Mouse (Mus musculus) megakaryocyte, adult 5-6 weeks (primary cell): ENCODE measurements around the gene Polr3gl. TPM values are rescaled to one million over a fixed set of nuclear protein-coding genes. Genes with fewer than 3 reads are reported as not detected.

Experiments used
- ATAC-seq: 2 replicates; pipeline ENCODE4 v1.8.0; 2016; ENCODE audit warnings: mild to moderate bottlenecking, inconsistent platforms; ENCODE audit not compliant: poor library complexity, severe bottlenecking
- total RNA-seq, 2 experiments: library from RNA; stranded (forward) in 1 of 2; stranded (reverse) in 1 of 2; fragments of 153-499, 151-499 nt in 1 of 2; fragments of 221-1000, 200-1000 nt in 1 of 2; gene quantifications; 2 replicates each; pipeline versions ENCODE4 v1.2.3 to v1.2.4; 2015 to 2017

The Polr3gl gene
- total RNA-seq, 2 experiments from 2014 or later, result 22.8 to 45.6 TPM

DNA sequence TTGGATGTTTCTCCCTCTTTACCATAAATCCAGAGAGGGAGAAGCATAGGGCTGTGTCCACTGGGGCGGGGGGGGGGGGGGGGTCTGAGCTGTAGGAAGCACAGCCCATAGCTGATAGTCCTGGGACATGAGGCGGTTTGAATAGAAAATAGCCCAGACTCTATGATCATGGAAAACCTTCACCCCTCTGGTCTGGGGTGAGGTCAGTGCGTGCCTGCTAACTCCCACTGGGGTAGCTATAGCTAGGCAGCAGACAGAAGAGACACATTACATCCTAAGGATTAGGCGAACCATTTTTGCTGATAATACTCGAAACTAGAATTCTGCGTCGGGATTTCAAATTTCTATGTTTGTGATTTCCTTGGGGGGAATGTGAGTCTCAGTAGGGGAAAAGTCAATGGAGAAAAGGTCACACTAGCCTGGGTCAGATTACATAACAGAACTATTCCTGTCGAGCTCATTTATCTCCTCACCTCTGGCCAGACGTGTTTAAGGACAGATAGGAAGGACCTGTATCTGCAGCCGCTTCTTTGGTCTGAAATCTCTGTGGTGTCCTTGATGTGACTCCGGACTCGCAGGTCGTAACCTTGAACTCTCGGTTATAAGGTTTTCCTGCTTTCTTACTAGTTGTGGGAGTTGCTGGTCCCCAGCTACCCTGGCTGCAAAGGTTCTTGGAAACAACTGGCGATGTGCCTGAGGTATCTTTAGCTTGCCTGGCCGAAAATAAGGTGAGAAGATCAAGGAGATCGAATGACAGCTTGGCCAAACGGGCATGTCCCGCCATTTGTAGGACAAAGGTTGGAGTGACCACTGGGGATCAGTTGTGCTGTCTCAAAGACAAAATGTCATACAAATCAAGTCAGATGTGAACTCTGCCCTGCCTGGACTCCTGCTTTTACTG is 20.1 kb downstream of the Polr3gl start:
- ATAC-seq, result no peak

DNA sequence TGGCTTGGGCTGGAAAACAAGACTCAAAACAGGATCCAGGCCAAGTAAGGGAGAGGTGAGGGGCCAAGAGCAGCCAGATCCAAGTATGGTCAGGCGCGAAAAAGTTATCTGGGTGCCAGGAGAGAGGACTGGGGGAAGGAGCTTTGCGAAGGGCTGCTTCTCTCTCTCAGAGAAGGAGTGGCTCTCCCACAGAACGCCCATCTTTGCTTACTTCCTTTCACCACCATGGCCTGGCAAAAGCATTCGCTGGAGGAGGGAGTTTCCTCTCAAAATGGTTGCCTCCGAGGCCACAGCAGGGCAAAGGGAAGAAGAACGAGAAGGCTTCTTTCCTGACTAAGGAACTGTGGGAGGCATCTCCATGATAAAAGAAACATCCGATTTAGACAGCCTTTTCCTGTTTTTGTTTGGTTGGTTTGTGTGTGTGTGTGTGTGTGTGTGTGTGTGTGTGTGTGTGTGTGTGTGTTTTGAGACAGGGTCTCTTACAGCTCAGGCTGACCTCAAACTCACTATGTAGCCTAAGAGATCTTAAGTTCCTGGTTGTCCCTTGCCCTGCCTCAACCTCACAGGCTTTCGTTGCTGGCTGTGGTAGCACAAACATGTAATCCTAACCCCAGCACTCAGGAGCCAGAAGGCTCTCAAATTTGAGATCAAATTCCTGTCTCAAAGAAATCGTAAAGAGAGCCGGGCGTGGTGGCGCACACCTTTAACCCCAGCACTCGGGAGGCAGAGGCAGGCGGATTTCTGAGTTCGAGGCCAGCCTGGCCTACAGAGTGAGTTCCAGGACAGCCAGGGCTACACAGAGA is 21.9 kb downstream of the Polr3gl start:
- ATAC-seq, result peak; percentile 35

DNA sequence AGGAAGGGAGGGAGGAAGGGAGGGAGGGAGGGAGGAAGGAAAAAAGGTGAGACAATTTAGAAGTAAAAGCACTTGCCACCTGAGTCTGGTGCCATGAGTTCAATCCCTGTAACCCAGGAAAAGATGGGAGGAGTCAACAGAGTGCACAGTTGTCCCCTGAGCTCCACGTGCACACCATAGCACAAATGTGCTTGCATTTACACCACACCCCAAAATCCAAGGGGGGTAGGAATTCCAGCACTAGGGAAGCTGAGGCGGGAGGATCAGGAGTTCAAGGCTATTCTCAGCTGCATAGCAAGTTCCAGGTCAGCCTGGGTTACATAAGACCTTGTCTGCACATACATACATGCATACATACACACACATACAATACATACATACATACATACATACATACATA is 22.6 kb downstream of the Polr3gl start:
- no peak for ATAC-seq

GRCm38 (mm10) chr3:96570643-96571042 is 23.3 kb downstream of the Polr3gl start:
- no peak for ATAC-seq

GRCm38 (mm10) chr3:96569966-96570605 is 23.9 kb downstream of the Polr3gl start:
- ATAC-seq, result no peak

GRCm38 (mm10) chr3:96569506-96569905 is 24.5 kb downstream of the Polr3gl start:
- no peak for ATAC-seq

- ATAC-seq, result no peak
Measured at GRCm38 (mm10) chr3:96568605-96569004, 25.4 kb downstream of the Polr3gl start.

GRCm38 (mm10) chr3:96566661-96567450 is 27.1 kb downstream of the Polr3gl start:
- ATAC-seq, result no peak

DNA sequence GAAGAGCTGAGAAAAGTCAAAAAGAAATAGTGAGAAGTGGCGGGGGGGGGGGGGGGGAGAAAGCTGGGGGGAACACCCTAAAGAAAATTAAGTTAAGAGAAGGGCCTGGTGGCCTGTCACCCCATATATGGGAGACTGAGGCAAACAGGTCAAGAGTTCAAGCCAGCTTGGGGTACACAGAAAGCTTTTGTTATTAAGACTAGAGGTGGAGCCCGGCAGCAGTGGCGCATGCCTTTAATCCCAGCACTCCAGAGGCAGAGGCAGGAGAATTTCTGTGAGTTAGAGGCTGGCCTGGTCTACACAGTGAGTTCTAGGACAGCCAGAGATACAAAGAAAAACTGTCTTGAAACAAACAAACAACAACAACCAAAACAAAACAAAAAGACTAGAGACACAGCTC is 28.9 kb downstream of the Polr3gl start:
- ATAC-seq, result no peak

GRCm38 (mm10) chr3:96564633-96565032 is 29.3 kb downstream of the Polr3gl start:
- ATAC-seq, result peak; percentile 88

GRCm38 (mm10) chr3:96563911-96564632 is 29.9 kb downstream of the Polr3gl start:
- peak; percentile 1; the same call in 1 of the 2 replicates for ATAC-seq

- ATAC-seq, result no peak
Measured at GRCm38 (mm10) chr3:96563267-96563666, 30.7 kb downstream of the Polr3gl start.

- no peak for ATAC-seq
Measured at GRCm38 (mm10) chr3:96561946-96562681, 31.9 kb downstream of the Polr3gl start.

DNA sequence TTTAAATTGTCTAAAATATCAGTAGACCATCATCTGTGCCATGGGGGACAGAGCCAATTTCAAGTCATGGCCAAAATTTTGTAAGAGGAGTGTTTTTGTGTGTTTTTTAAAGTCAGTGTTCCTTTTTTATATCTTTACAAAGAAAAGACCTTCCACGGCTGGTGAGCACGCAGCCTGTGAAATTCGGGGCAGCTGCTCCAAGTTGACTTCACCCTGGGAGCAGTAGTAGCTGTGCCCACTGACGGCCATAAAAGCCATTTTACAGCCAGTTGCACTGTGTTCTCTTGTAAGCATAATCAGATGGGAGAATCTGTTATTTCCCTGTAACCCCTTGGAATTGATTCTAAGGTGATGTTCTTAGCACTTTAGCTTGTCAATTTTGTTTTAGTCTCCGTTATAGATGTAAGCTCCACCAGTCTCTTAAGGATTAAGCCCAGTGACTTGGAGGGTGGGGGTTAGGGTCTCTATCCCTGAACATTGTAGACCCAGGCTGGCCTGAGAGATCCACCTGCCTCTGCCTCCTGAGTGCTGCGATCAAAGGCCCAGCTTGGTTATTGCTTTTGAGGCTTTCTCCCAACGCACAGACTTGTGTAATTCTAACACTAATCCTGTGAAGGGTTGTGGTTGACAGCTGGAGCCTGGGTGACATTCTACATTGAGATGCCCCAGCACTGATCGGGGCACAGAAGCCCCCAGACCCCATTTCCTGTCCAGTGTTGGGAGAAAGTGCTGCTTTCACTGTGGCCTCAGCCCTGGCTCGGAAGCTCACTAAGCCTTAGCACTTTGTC is 32.9 kb downstream of the Polr3gl start:
- ATAC-seq, result no peak

- no peak for ATAC-seq
Measured at GRCm38 (mm10) chr3:96559911-96560850, 33.8 kb downstream of the Polr3gl start.

- peak; percentile 13; the same call in 1 of the 2 replicates for ATAC-seq
Measured at GRCm38 (mm10) chr3:96559398-96559910, 34.5 kb downstream of the Polr3gl start.

DNA sequence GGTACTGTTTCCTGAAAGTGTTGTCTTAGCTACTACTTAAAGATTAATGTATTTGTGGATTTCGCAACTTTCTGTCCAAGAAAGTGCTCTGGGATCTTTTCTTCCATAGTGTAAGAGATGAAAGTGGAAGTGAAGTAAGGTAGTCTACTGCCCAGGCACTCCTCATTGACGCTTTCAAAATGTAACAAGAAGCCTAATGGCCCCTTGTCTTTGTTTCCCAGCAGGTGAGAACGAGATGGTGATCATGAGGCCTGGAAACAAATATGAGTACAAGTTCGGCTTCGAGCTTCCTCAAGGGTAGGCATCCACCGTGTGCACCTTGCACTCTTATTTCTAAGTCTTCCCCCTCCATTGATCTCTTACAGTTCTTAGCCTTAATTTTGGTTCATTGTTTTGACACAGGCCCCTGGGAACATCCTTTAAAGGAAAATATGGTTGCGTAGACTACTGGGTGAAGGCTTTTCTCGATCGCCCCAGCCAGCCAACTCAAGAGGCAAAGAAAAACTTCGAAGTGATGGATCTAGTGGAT is 35.2 kb downstream of the Polr3gl start:
- ATAC-seq, result no peak
